Mouse (Mus musculus) retina, adult 2 months (tissue): ENCODE data around the gene Vldlr.

Experiments used
- DNase-seq: peaks from one replicate; pipeline ENCODE4 v3.0.0-alpha.2; 2012; ENCODE audit warnings: low read depth, low spot score

Vldlr gene

GRCm38 (mm10) chr19:27216318-27216717, at the start of gene Vldlr:
TSS of gene Vldlr (plus strand) at chr19:27216484.
- DNase-seq, result no peak

- no peak for DNase-seq
Measured at GRCm38 (mm10) chr19:27167601-27168319, 48.5 kb upstream of the Vldlr start.

- no peak for DNase-seq
Measured at GRCm38 (mm10) chr19:27173836-27174235, 42.4 kb upstream of the Vldlr start.

- no peak for DNase-seq
Measured at GRCm38 (mm10) chr19:27175617-27176016, 40.7 kb upstream of the Vldlr start.

GRCm38 (mm10) chr19:27176558-27176957, 39.7 kb upstream of the Vldlr start:
- no peak for DNase-seq

GRCm38 (mm10) chr19:27178195-27178807, 38.0 kb upstream of the Vldlr start:
- no peak for DNase-seq

- no peak for DNase-seq
Measured at GRCm38 (mm10) chr19:27180351-27181122, 35.7 kb upstream of the Vldlr start.

- DNase-seq, result no peak
Measured at GRCm38 (mm10) chr19:27183511-27183910, 32.8 kb upstream of the Vldlr start.

- DNase-seq, result no peak
Measured at GRCm38 (mm10) chr19:27203711-27204238, 12.5 kb upstream of the Vldlr start.

- DNase-seq, result no peak
Measured at GRCm38 (mm10) chr19:27210991-27211390, 5.3 kb upstream of the Vldlr start.

GRCm38 (mm10) chr19:27215596-27215995, 688 bp upstream of the Vldlr start:
- DNase-seq, result no peak

- DNase-seq, result peak; percentile 76
Measured at GRCm38 (mm10) chr19:27216767-27217403, 601 bp downstream of the Vldlr start.

GRCm38 (mm10) chr19:27217404-27217940, 1.2 kb downstream of the Vldlr start:
- DNase-seq, result peak; percentile 38

GRCm38 (mm10) chr19:27217941-27218411, 1.7 kb downstream of the Vldlr start:
- no peak for DNase-seq

GRCm38 (mm10) chr19:27218561-27219262, 2.4 kb downstream of the Vldlr start:
- peak; percentile 83 for DNase-seq

GRCm38 (mm10) chr19:27219586-27219985, 3.3 kb downstream of the Vldlr start:
- no peak for DNase-seq

GRCm38 (mm10) chr19:27223046-27223445, 6.8 kb downstream of the Vldlr start:
- no peak for DNase-seq

GRCm38 (mm10) chr19:27224356-27224755, 8.1 kb downstream of the Vldlr start:
- no peak for DNase-seq

- no peak for DNase-seq
Measured at GRCm38 (mm10) chr19:27226626-27227025, 10.3 kb downstream of the Vldlr start.

- no peak for DNase-seq
Measured at GRCm38 (mm10) chr19:27227131-27227530, 10.8 kb downstream of the Vldlr start.

- no peak for DNase-seq
Measured at GRCm38 (mm10) chr19:27228254-27228653, 12.0 kb downstream of the Vldlr start.
